Mouse (Mus musculus) skeletal muscle tissue, postnatal 0 days (tissue): ENCODE data around the gene Jph4. TPM values are rescaled to one million over a fixed set of nuclear protein-coding genes. Genes with fewer than 3 reads are reported as not detected.

Experiments used
- polyA plus RNA-seq: library from polyadenylated mRNA; unstranded; fragments of >200 nt; fragmentation: Nextera tagmentation; extraction: Ambion mirVana; gene quantifications from 2 replicates; pipeline ENCODE4 v1.2.1, GENCODE M21; 2015

The Jph4 gene
- 0.37 and 0.58 TPM in 2 replicates for polyA plus RNA-seq

GRCm38 (mm10) chr14:55116425-55117200 lies at the start of gene Jph4:
Jph4 (minus strand) TSS chr14:55116935.

GRCm38 (mm10) chr14:55105836-55106809 lies 10.6 kb downstream of the Jph4 start, which contains the start of gene Ap1g2:
Ap1g2 (minus strand) TSS chr14:55106593.

GRCm38 (mm10) chr14:55094704-55095231 lies 22.0 kb downstream of the Jph4 start, which contains the start of gene Thtpa:
Thtpa (plus strand) TSS chr14:55094784.

DNA sequence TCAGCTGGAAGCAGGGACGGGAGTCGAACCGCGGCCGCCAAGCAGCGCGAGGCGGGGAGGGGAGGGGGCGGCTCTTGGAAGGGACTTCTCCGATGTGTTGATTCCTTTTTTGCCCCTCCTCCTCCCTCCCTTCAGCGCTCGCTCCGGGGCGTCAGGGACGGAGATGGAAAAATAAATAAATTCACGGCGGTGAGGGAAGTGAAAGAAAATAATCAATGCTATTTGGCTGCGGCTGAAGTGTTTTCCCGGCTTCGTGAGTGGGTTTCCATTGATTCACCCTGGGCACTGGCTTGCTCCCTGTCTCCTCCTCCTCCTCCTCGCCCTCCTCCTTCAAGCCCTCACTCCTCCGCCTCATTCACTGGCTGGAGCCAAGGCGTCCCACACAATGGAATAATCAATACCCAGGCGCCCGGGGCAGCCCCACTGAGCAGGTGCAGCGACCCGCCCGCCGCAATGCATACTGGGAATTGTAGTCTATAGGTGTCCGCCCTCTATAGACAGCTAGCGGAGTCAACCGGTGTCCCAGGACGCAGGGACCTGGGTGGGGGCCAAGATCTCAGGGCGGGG lies 24.6 kb downstream of the Jph4 start, which contains the start of gene Zfhx2:
Zfhx2 (minus strand) TSS at position 314 of the 567 bp plus-strand sequence.

Other genes starting within 250 kb of the Jph4 start
- 3.6 and 4.1 TPM in 2 replicates for gene Homez, start 246.0 kb downstream of the Jph4 start, polyA plus RNA-seq
- 0.97 and 2.3 TPM in 2 replicates for gene Ppp1r3e, start 239.4 kb downstream of the Jph4 start, polyA plus RNA-seq
- 2.9 and 3.6 TPM in 2 replicates for gene Bcl2l2, start 233.6 kb downstream of the Jph4 start, polyA plus RNA-seq
- 0.12 and 0.30 TPM in 2 replicates for gene Gm20521, start 233.5 kb downstream of the Jph4 start, polyA plus RNA-seq
- 36.7 and 49.3 TPM in 2 replicates for gene Pabpn1, start 224.4 kb downstream of the Jph4 start, polyA plus RNA-seq
- gene Slc22a17, start 203.8 kb downstream of the Jph4 start, polyA plus RNA-seq, result 15.8 and 18.4 TPM in 2 replicates
- gene Efs, start 190.8 kb downstream of the Jph4 start, polyA plus RNA-seq, result 14.8 and 17.7 TPM in 2 replicates
- 0.45 and 0.50 TPM in 2 replicates for gene Il25, start 184.2 kb downstream of the Jph4 start, polyA plus RNA-seq
- gene Cmtm5, start 180.7 kb downstream of the Jph4 start, polyA plus RNA-seq, result 8.2 and 10.1 TPM in 2 replicates
- gene Myh6, start 150.0 kb downstream of the Jph4 start, polyA plus RNA-seq, result 20.8 and 25.5 TPM in 2 replicates
- not detected in 2 replicates for gene Gm17428, start 140.0 kb downstream of the Jph4 start, polyA plus RNA-seq
- gene Myh7, start 122.3 kb downstream of the Jph4 start, polyA plus RNA-seq, result 228 and 232 TPM in 2 replicates
- 42.6 and 46.5 TPM in 2 replicates for gene Ngdn, start 101.5 kb downstream of the Jph4 start, polyA plus RNA-seq
- 0.94 TPM in 2 replicates for gene Zfhx2, start 24.6 kb downstream of the Jph4 start, polyA plus RNA-seq
- 11.7 and 12.7 TPM in 2 replicates for gene Thtpa, start 22.2 kb downstream of the Jph4 start, polyA plus RNA-seq
- gene Ap1g2, start 10.3 kb downstream of the Jph4 start, polyA plus RNA-seq, result 5.8 and 6.8 TPM in 2 replicates
- 0.45 and 1.2 TPM in 2 replicates for gene Dhrs2, start 105.1 kb upstream of the Jph4 start, polyA plus RNA-seq